Mouse (Mus musculus): ENCODE data around the gene Slc44a3. TPM values are rescaled to one million over a fixed set of nuclear protein-coding genes. Genes with fewer than 3 reads are reported as not detected.
"Not testable (repeated sequence)": the region's sequence is repeated elsewhere in the genome, so short reads cannot be mapped to it uniquely, and the experiment has no call there.

Slc44a3 gene
- polyA plus RNA-seq, 1 experiment from 2014 or later = 2.4 TPM

DNA sequence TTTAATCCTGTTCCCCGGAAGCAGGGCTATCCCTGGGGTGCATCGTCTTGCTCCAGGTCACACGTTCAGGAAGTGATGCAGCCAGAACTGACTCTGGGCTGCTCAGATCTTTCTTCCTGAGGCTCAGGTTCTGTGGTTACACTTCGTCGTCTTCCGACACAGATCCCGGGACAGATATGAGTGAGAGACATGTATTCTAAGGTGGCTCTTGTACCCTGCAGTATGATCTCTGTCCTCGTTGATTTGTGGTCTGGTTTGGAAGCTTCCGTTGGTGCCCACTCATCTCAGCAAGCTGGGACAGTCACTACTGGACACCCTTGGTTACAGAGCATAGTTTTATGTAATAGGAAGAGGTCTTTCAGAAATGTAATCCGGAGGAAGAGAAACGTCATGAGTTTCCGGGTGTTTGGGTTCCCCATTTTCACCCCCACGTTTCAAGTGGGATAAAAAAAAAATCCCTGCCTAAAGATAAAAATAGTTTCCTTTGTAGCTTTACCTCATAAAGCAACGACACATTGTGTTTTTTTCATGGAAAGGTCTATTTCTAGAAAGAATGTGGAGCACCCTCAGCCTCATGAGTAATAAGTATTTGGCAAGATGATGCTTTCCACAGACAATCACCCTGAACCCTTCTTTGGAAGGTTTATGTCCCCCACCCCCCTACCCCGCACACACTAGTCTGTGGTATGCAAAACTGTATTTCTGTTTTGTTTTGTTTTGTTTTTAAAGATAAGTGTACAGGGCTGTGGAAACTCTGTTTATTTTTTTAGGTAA lies 15.8 kb upstream of the Slc44a3 start:
- ATAC-seq (ENCODE audit: insufficient number of reproducible peaks, low FRiP score, low TSS enrichment, low read depth) = no peak
- no peaks in the 10 kb centered on the region for H3K36me3 ChIP-seq
- H3K4me2 ChIP-seq = no peak overlapping the region

GRCm38 (mm10) chr3:121540621-121541020 lies 8.4 kb upstream of the Slc44a3 start:
- WGBS = 72% methylated on average over 5 of the region's 5 CpGs
- Histone ChIP-seq H3K4me1 (no peaks in the 10 kb centered on the region; the same call in 1 of the 2 replicates), H3K4me3 (no peak overlapping the region), H3K9ac (no peak overlapping the region), H3K36me3 (no peaks in the 10 kb centered on the region), H3K27ac (no peak overlapping the region), H3K9me3 (no peaks in the 10 kb centered on the region), H3K4me2 (no peak overlapping the region), H3K27me3 (no peaks in the 10 kb centered on the region)
- ATAC-seq (ENCODE audit: insufficient number of reproducible peaks, low FRiP score, low TSS enrichment, low read depth) = no peak

More for the DNA sequence above, 15.8 kb upstream of the Slc44a3 start:
- H3K9me3 ChIP-seq = no peaks in the 10 kb centered on the region
- no peaks in the 10 kb centered on the region for H3K27me3 ChIP-seq
- H3K4me1 ChIP-seq = peaks cover 6% of the 10 kb centered on the region
- no peak overlapping the region for H3K4me3 ChIP-seq
- H3K9ac ChIP-seq = no peak overlapping the region
- H3K27ac ChIP-seq = no peak overlapping the region
- WGBS = 58% methylated on average over 15 of the region's 15 CpGs

GRCm38 (mm10) chr3:121539871-121540431 lies 7.7 kb upstream of the Slc44a3 start:
- Histone ChIP-seq H3K4me2 (no peak overlapping the region), H3K27me3 (peaks cover under 1% of the 10 kb centered on the region; the same call in 1 of the 2 replicates), H3K9ac (no peak overlapping the region), H3K4me3 (no peak overlapping the region), H3K4me1 (no peaks in the 10 kb centered on the region; the same call in 1 of the 2 replicates), H3K36me3 (no peaks in the 10 kb centered on the region), H3K27ac (no peak overlapping the region), H3K9me3 (no peaks in the 10 kb centered on the region)
- ATAC-seq (ENCODE audit: insufficient number of reproducible peaks, low FRiP score, low TSS enrichment, low read depth) = no peak
- whole genome bisulfite sequencing = 9% methylated on average over 8 of the region's 8 CpGs

DNA sequence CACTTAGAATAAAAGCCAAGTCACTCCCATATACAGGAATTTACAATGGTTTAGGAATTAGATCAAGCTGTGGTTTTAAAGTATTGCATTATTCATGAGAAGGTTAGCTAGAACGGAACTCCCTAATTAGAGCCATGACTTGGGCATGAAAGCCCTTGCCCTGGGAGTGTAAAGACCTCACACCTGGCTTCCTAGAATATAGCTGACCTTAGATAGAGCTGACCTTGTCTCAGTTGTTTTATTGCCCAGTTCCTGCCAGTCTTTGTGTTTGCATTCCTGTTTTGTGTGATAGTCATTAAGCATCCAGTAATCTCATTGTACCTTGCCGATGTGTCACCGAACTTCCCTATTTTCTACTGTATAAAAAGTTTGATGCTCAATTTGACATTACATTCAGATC lies 6.6 kb upstream of the Slc44a3 start:
- not testable (repeated sequence) for ATAC-seq (ENCODE audit: insufficient number of reproducible peaks, low FRiP score, low TSS enrichment, low read depth); H3K4me2 ChIP-seq; H3K36me3 ChIP-seq; H3K9me3 ChIP-seq; H3K4me3 ChIP-seq; H3K27ac ChIP-seq; H3K4me1 ChIP-seq; H3K9ac ChIP-seq
- WGBS = 60% methylated on average over 3 of the region's 3 CpGs
- H3K27me3 ChIP-seq = peaks cover 10% of the 10 kb centered on the region; the same call in 1 of the 2 replicates

GRCm38 (mm10) chr3:121537996-121538395 lies 5.8 kb upstream of the Slc44a3 start:
- Histone ChIP-seq H3K27me3 (peaks cover 17% of the 10 kb centered on the region; the same call in 1 of the 2 replicates), H3K27ac (no peak overlapping the region)
- ATAC-seq (ENCODE audit: insufficient number of reproducible peaks, low FRiP score, low TSS enrichment, low read depth) = no peak

DNA sequence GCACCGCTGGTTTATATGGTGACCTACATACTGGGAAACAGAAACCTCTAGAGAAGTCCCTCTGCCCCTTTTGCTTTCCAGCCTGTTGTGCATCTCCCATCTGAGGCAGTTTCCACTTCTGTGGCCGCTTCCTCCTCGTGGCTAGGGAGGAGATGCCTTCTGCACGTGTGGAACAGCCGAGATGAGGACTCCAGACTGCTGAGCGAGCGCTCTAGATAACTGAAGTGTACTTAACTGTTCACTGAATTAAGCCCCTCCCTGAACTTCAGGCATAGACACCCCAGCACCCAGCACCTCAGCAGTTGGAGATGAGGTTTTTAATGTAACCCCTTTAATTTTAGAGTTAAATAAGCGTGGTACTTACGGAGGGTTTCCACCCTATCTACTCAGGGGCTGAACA lies 4.6 kb upstream of the Slc44a3 start:
- no peak overlapping the region for H3K4me2 ChIP-seq
- no peak overlapping the region for H3K27ac ChIP-seq
- H3K9ac ChIP-seq = no peak overlapping the region
- no peaks in the 10 kb centered on the region for H3K9me3 ChIP-seq
- peaks cover 27% of the 10 kb centered on the region for H3K27me3 ChIP-seq
- H3K4me1 ChIP-seq = peaks cover 7% of the 10 kb centered on the region
- H3K4me3 ChIP-seq = no peak overlapping the region
- WGBS = 63% methylated on average over 9 of the region's 9 CpGs
- H3K36me3 ChIP-seq = no peaks in the 10 kb centered on the region
- no peak for ATAC-seq (ENCODE audit: insufficient number of reproducible peaks, low FRiP score, low TSS enrichment, low read depth)

More at GRCm38 (mm10) chr3:121537996-121538395, 5.8 kb upstream of the Slc44a3 start:
- no peak overlapping the region for H3K4me2 ChIP-seq
- H3K4me1 ChIP-seq = no peaks in the 10 kb centered on the region; the same call in 1 of the 2 replicates
- WGBS = 85% methylated on average over 3 of the region's 3 CpGs
- H3K9me3 ChIP-seq = no peaks in the 10 kb centered on the region
- H3K9ac ChIP-seq = no peak overlapping the region
- H3K4me3 ChIP-seq = no peak overlapping the region
- H3K36me3 ChIP-seq = no peaks in the 10 kb centered on the region

- no peak overlapping the region for H3K9ac ChIP-seq
- no peak overlapping the region for H3K4me3 ChIP-seq
- H3K36me3 ChIP-seq = no peaks in the 10 kb centered on the region
- ATAC-seq (ENCODE audit: insufficient number of reproducible peaks, low FRiP score, low TSS enrichment, low read depth) = no peak
- peaks cover 28% of the 10 kb centered on the region for H3K27me3 ChIP-seq
- no peak overlapping the region for H3K27ac ChIP-seq
- WGBS = 68% methylated on average over 3 of the region's 3 CpGs
- H3K4me1 ChIP-seq = peaks cover 10% of the 10 kb centered on the region
- H3K4me2 ChIP-seq = no peak overlapping the region
- no peaks in the 10 kb centered on the region for H3K9me3 ChIP-seq
Measured at GRCm38 (mm10) chr3:121535813-121536504, 3.8 kb upstream of the Slc44a3 start.

GRCm38 (mm10) chr3:121531370-121532148 lies 645 bp downstream of the Slc44a3 start:
- ATAC-seq (ENCODE audit: insufficient number of reproducible peaks, low FRiP score, low TSS enrichment, low read depth) = no peak
- Histone ChIP-seq H3K36me3 (no peaks in the 10 kb centered on the region), H3K4me2 (peak overlapping the region; percentile 45), H3K27ac (no peak overlapping the region), H3K4me1 (peaks cover 23% of the 10 kb centered on the region), H3K27me3 (peaks cover 32% of the 10 kb centered on the region), H3K9ac (no peak overlapping the region), H3K4me3 (peak overlapping the region; percentile 22), H3K9me3 (no peaks in the 10 kb centered on the region)
- WGBS = 35% methylated on average over 16 of the region's 16 CpGs

DNA sequence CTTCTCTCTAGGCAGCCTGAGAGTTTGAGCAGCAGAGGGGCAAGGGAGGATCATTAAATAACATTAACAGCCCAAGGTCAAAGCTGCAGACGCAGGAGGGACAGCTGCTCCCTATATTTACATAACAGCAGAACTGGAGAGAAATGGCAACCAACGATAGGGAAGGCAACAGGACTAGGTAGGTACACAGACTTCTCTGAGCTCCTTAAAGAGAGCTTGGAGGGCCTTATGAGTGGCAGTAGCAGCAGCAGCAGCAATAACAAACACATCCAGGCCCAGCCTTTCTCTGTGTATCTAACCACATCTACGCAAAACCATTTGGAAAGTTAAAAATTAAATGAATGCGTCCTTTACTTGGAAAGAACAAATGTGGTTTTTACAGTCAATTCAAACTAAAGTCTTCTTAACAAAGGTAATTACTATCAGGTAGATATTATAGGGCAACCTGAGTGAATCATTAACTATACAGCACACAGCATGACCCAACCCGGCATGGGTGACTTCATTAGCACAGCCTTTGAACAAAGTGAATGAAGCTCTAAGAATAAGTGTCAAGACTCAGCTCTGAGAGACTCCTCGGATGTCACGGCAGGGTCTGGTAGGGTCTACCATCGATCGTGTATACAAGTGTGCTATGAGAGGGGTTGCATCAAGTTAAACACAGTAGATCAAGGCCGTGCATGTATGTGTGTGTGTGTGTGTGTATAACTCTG lies 1.5 kb downstream of the Slc44a3 start:
- no peak for ATAC-seq (ENCODE audit: insufficient number of reproducible peaks, low FRiP score, low TSS enrichment, low read depth)
- H3K9ac ChIP-seq = no peak overlapping the region
- no peak overlapping the region for H3K4me3 ChIP-seq
- H3K36me3 ChIP-seq = no peaks in the 10 kb centered on the region
- H3K9me3 ChIP-seq = no peaks in the 10 kb centered on the region
- peaks cover 32% of the 10 kb centered on the region for H3K4me1 ChIP-seq
- peaks cover 32% of the 10 kb centered on the region for H3K27me3 ChIP-seq
- WGBS = 74% methylated on average over 10 of the region's 10 CpGs
- H3K27ac ChIP-seq = no peak overlapping the region; the same call in 1 of the 2 replicates
- H3K4me2 ChIP-seq = no peak overlapping the region

GRCm38 (mm10) chr3:121526096-121527093 lies 5.8 kb downstream of the Slc44a3 start:
- no peak overlapping the region for H3K9ac ChIP-seq
- H3K4me1 ChIP-seq = peaks cover 24% of the 10 kb centered on the region
- no peaks in the 10 kb centered on the region for H3K36me3 ChIP-seq
- 37% methylated on average over 17 of the region's 17 CpGs for WGBS
- H3K27ac ChIP-seq = peak overlapping the region; percentile 44
- ATAC-seq (ENCODE audit: insufficient number of reproducible peaks, low FRiP score, low TSS enrichment, low read depth) = 0 out of 2 replicates have a peak, but pooled peaks have one; percentile 28
- no peaks in the 10 kb centered on the region for H3K9me3 ChIP-seq
- no peak overlapping the region for H3K4me2 ChIP-seq
- H3K27me3 ChIP-seq = peaks cover 4% of the 10 kb centered on the region; the same call in 1 of the 2 replicates
- H3K4me3 ChIP-seq = no peak overlapping the region

Measured in limb, embryonic 15.5 days (tissue).